Mouse (Mus musculus): ENCODE results near the gene Rpl11.
"Not testable (repeated sequence)": the region's sequence is repeated elsewhere in the genome, so short reads cannot be mapped to it uniquely, and the experiment has no call there.

Gene Rpl11

GRCm38 (mm10) chr4:135980223-135980622 is 73.0 kb downstream of the Rpl11 start:
- DNase-seq (ENCODE audit: low spot score): not testable (repeated sequence)
